Mouse (Mus musculus): ENCODE results near the gene Cdkl5.

DNA sequence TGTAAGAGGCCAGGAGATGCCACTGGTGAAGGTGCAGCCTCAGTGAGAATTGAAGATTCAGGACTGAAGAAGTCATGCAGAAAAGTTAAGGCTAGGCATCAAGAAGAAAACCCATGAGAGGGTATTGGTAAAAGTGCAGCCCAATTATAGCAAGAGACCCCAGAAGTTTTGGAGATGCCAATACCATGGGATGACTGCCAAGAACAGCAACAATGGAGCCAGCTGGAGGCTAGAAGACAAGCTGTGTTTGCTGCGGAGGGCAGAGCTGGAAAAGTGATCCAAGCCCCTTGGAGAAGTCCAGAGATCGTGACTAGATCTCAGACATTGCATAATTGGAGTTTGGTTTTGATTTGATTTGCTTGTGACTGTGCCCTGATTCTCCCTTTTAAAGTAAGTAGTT lies 108.2 kb downstream of the Cdkl5 start:
- TF ChIP-seq POLR2A (IDR thresholded peaks at IDR 0.05; ENCODE audit: insufficient read depth, low read length) (no peak), EP300 (IDR thresholded peaks at IDR 0.05; ENCODE audit: insufficient read depth, low read depth, low read length) (no peak), CTCF (IDR thresholded peaks at IDR 0.05; ENCODE audit: low read depth, low read length) (no peak)
